Comparison of ENCODE assay signal across 8 mouse cellular contexts in the genomic region with DNA sequence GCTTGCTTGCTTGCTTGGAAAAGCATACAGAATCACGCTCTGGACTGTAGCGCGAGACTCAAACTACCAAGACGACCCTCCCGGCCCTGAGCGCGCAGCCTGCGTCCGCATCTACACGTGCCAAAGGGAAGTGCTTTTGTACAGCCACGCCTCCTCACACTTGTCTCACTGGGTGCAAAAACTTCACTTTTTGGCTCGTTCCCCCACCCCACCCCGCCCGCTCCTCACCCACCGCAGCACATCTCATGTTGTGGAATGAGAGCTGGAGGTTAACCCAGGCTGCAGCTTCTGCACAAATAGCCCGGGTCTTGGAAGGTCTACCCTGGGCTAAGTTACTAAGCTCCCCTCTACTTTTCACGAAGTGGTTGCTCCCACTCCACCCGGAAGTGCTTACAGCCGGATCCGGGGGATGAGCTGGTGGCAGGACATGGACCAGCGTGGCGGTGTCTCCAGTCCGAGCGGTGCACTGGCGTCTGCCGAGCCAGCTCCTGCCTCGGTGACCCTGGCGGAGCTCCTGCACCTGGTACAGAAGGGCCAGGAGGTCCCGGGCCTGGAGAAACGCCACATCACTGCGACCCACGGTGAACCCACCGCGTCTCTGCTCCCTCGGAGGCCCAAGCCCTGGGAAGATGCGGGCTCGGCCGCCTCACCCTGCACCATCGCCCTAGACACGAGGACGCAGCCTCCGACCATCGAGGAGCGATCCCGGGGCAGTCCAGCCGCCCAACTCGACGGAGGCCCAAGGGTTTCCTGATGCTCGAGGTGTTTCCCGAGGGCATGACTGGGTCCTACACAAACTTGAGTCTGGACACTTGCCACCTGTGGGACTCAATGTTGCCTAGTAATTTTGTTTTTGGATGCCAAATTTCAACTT. TPM values are rescaled to one million over a fixed set of nuclear protein-coding genes. Genes with fewer than 3 reads are reported as not detected.
DNase-seq lines count a peak whose midpoint lies in the region; ATAC-seq lines count a peak whose summit lies in the region.

Gene 2310039H08Rik, plus strand, starts transcription at position 232 of the 874 bp plus-strand sequence.

- DNase-seq in embryo, embryonic 10 days (ENCODE audit: low spot score) = peak; percentile 96
- DNase-seq in gastrocnemius, postnatal 14 days = peak; percentile 84
- DNase-seq in left cerebral cortex, postnatal 10 days (ENCODE audit: extremely low spot score in 1 of 2, low spot score in 2 of 2) = peak; percentile 77 to 90
- peak; percentile 85 for DNase-seq in right cerebral cortex, postnatal 25 days
- DNase-seq in urinary bladder, postnatal 4 days (ENCODE audit: low spot score in 2 of 2) = peak; percentile 80 to 84

- peak; percentile 80 for ATAC-seq in activated CD4-positive, CD25-positive, alpha-beta regulatory T cell, adult 4 months
- peak; percentile 86 for ATAC-seq in inflammation-experienced regulatory T-cells, adult 6 months
- peak; percentile 78 for ATAC-seq in megakaryocyte-erythroid progenitor cell, adult 5-6 weeks (replicated peaks; ENCODE audit: low FRiP score, low TSS enrichment, poor library complexity, severe bottlenecking)

- intact Hi-C loops in gastrocnemius, postnatal 14 days (cut with DNase I; ENCODE audit: low total_unique reads) = no loop called here
- intact Hi-C loops in left cerebral cortex, postnatal 10 days (cut with DNase I) = no loop called here

RNA-seq across cellular contexts. Expression of gene 2310039H08Rik, which starts in this region (rescaled TPM):
- polyA plus RNA-seq in activated CD4-positive, CD25-positive, alpha-beta regulatory T cell, adult 4 months (2017; shearing (Covaris generic)) = 10 to 100 TPM; 20.0 to 25.1 TPM
- total RNA-seq in gastrocnemius, postnatal 14 days (2021) = 10 to 100 TPM; 37.8 to 40.2 TPM
- 10 to 100 TPM; 16.4 to 17.9 (median 17.3) TPM for polyA plus RNA-seq in inflammation-experienced regulatory T-cells, adult 6 months (2017; shearing (Covaris generic))
- total RNA-seq in left cerebral cortex, postnatal 10 days (2021) = 10 to 100 TPM; 13.4 to 14.5 TPM
- 31.1 and 31.3 TPM in 2 replicates for total RNA-seq in megakaryocyte-erythroid progenitor cell, adult 5-6 weeks (2014; fragmentation: Nextera tagmentation)
- total RNA-seq in megakaryocyte-erythroid progenitor cell, adult 5-6 weeks (2017) = 11.9 TPM in 2 replicates

Comparison
In these comparisons a context has a peak if more than half of its experiments do, and no peak if none do; other contexts are left out.
1. Peak in every context shown above with its lines: DNase-seq and ATAC-seq.